Mouse (Mus musculus): ENCODE measurements around the gene Bsg.
A peak's percentile ranks its signal among the peaks of the same experiment; 100 is the strongest.
"Not testable (repeated sequence)": the region's sequence is repeated elsewhere in the genome, so short reads cannot be mapped to it uniquely, and the experiment has no call there.

The Bsg gene

DNA sequence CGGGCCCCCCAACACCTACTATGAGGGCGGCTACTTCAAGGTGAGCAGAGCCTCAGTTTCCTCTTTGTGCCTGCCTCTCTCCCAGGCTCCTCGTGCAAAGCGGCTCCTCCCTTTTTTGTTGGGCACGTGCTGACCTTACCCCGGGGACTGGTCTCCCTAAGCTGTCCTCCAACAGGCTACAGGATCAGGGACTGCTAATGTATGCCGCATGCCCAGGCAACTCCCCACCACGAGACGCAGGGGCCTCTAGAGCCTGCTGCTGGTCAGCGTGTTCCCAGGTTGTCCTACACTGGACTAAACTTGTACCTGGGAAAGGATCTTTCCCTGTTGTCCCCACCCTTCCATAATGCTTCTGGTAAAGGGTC is 21.8 kb upstream of the Bsg start:
- peak in 1 of 2 experiments; percentile 34 for DNase-seq (ENCODE audit: low spot score in 2 of 2)

DNA sequence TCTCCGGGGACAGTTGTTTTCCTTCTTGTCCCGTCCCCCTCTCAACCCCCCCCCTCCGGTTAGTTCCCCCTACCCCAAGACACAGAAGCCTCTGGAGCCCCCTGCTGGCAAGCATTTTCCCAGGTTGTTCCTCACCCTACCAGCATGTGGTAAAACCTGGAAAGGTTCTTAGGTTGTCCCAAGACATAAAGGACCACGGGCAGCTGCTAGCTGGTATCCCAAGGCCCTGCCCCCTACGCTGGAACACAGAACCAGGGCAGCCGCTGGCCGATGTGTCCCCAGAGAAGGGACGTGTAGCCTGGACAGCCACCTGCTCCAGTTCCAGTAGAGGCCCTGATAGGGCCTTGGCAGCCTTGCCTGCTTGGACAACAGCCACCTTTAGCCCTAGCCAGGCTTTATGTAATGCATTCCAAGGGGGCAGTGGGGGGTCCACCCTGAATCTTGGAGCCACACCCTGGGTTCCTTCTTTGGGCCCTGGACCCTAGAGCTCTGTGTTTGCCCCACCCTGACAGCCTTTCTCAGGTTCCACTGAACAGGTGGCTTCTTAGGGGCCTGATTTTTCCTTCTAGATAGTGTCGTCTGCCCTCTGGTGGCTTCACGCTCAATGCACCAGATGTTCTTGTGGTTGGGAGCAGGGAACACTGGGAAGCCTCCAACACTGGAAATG is 21.2 kb upstream of the Bsg start:
- peak; percentile 72 to 75 for DNase-seq (ENCODE audit: low spot score in 2 of 2)

- DNase-seq (ENCODE audit: low spot score in 2 of 2), result peak; percentile 70 to 84
These were observed 20.3 kb upstream of the Bsg start for GRCm38 (mm10) chr10:79683726-79684640.

GRCm38 (mm10) chr10:79684770-79685600 is 19.3 kb upstream of the Bsg start:
- DNase-seq (ENCODE audit: low spot score in 2 of 2), result no peak

DNA sequence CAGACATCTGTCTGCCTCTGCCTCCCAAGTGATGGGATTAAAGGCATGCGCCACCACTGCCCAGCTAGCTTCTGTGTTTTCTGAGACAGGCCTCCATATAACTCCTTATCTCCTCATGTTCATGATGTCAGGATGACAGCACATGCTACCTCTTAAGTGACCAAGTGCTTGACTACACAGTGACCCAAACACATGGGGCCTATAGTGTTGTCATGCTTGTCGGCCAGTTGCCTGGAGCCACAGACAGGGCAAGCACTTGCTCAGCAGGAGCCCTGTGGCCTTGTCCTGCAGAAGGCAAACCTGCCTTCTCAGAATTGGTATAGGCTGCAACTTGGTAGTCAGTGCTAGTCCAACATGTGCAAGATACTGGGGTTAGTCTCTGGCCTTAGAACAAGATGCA is 18.1 kb upstream of the Bsg start:
- no peak for DNase-seq (ENCODE audit: low spot score in 2 of 2)

- peak; percentile 71 to 72 for DNase-seq (ENCODE audit: low spot score in 2 of 2)
These were observed 17.6 kb upstream of the Bsg start for GRCm38 (mm10) chr10:79686691-79687090.

- no peak for DNase-seq (ENCODE audit: low spot score in 2 of 2)
These were observed 16.8 kb upstream of the Bsg start for GRCm38 (mm10) chr10:79687513-79687912.

GRCm38 (mm10) chr10:79688720-79689119 is 15.6 kb upstream of the Bsg start, which contains the start of gene Gzmm:
Gene Gzmm (plus strand): TSS chr10:79689020.
- no peak for DNase-seq (ENCODE audit: low spot score in 2 of 2)

DNA sequence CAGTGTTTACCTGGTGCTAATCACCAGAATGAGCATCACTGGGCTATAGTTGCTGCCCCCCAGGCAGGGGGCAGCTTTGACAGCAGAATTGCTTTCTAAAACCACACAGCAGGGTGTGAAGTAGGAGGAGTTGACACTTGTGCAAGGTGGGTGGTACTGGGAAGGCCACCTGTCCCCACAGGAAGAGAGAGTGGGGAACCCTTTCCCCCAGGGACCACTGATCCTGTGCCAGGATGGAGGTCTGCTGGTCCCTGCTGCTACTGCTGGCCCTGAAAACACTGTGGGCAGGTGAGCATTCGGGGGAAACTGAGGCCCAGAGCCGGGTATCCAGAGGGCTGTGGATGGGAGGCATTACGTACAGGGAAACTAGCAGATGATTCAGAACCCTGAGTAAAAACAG is 15.1 kb upstream of the Bsg start:
- no peak for DNase-seq (ENCODE audit: low spot score in 2 of 2)

DNA sequence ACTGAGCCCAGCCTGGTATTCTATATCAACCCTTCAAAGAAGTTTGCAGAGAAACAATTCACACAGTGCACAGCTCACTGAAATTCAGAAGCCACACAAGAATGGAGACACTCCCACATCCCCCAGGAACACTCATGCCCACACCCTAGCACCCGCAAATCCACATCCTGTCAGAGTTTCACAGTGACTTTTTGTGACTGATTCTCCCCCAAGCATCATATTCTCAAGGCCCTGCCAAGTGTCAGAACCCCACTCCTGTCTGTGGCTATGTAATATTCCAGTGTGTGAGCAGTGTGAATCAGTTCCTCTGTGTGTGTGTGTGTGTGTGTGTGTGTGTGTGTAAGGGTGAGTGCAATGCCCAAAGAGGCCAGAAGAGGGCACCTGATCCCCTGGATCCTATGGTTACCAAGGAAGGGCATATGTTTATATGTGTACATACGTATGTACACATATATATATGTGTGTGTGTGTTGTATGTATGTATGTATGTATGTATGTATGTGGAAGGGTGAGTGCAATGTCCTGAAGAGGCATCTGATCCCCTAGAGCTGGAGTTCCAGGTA is 12.2 kb upstream of the Bsg start:
- DNase-seq (ENCODE audit: low spot score in 2 of 2), result no peak

- no peak for DNase-seq (ENCODE audit: low spot score in 2 of 2)
These were observed 10.5 kb upstream of the Bsg start for GRCm38 (mm10) chr10:79693580-79694378.

DNA sequence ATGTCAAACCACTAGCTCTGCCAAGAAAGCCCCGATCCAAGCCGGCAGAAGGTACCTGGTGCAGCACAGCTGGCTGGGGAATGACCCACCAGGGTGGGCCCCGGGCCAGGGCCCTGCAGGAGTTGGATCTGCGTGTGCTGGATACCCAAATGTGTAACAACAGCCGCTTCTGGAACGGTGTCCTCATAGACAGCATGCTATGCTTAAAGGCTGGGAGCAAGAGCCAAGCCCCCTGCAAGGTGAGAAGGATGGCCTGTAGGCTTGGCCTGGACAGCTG is 10.0 kb upstream of the Bsg start:
- DNase-seq (ENCODE audit: low spot score in 2 of 2), result no peak

GRCm38 (mm10) chr10:79695231-79696128 is 8.8 kb upstream of the Bsg start:
- peak; percentile 84 to 85 for DNase-seq (ENCODE audit: low spot score in 2 of 2)

- DNase-seq (ENCODE audit: low spot score in 2 of 2), result peak in 1 of 2 experiments; percentile 55
These were observed 8.1 kb upstream of the Bsg start for GRCm38 (mm10) chr10:79696129-79696651.

GRCm38 (mm10) chr10:79697916-79698315 is 6.4 kb upstream of the Bsg start:
- DNase-seq (ENCODE audit: low spot score in 2 of 2), result no peak

DNA sequence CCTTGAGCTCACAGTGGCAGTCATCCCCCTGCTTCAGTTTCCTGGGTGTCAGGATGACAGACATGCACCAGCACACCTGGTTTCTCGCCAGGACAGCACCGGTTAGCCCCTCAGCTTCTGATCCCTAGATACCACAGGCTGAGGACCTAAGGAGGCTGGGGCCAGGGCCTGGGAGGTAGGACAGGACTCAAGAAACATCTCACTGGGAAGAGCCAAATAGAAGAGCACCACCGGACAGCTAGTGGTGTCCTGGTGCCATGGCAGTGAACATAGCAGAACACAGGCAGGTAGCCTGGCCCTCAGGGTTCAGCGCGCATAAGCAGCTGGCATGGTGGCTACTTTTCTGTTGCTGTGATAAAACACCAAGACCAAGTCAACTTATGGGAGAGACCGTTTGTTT is 5.8 kb upstream of the Bsg start:
- no peak for DNase-seq (ENCODE audit: low spot score in 2 of 2)

DNA sequence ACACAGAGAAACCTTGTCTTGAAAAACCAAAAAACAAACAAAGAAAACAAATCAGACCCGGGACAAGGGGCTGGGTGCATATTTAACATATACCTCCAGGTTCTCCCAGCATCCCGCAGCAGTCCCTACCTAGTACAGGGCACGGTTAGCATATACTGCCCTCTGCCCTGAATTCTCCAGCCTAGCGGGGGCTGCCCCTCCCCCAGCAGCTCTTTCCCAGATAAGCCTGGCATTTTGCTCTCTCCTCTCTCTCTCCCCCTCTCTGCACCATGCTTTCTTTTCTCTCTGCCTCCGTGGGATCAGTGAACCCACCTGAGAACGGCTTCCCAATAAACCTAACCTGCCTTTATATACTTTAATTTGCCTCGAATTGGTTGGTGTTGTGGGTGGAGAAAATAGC is 3.6 kb upstream of the Bsg start:
- no peak for DNase-seq (ENCODE audit: low spot score in 2 of 2)

DNA sequence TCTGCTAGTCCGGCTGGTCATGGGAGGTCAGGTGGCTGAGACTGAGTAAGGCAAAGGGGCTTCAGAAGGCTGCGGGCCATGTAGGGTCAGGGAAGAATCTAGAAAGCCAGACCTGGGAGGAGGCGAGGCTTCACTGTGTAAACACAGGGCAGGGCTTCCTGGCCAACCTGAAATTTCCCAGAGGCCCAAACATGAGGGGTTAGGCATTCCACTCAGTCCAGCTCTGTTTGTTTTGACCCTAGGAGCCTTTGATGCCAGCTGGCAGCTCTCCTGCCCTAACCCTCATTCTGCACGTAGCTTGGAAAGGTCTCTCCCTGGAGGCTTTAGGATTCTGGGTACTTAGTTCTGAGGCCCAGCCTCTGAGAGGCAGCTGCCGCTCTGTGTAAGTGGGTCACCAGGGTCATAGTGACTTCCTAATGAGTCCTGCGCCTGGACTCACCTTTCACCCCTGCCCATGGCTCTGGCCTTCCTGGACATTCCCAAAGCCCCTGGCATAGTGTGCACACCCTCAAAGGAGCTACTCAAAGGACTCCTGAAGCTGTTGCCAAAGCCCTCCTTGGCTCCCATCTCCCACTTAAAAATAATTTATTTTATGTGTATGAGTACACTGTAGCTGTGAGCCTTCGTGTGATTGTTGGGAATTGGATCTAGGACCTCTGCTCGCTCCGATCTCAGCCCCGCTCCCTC is 2.7 kb upstream of the Bsg start:
- DNase-seq (ENCODE audit: low spot score in 2 of 2), result peak; percentile 87 to 89

DNA sequence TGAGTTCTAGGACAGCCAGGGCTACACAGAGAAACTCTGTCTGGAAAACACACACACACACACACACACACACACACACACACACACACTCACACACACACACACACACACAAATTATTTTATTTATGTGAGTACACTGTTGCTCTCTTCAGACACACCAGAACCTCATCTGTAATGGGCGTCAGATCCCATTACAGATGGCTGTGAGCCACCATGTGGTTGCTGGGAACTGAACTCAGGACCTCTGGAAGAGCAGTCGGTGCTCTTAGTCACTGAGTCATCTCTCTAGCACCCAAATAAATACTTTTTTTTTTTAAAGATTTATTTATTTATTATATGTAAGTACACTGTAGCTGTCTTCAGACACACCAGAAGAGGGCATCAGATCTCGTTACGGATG is 1.3 kb upstream of the Bsg start:
- DNase-seq (ENCODE audit: low spot score in 2 of 2), result not testable (repeated sequence)

All from heart, adult 9 months (tissue).